Mouse (Mus musculus) myocyte (in vitro differentiated cells): ENCODE measurements around the gene Dpm2. TPM values are rescaled to one million over a fixed set of nuclear protein-coding genes. Genes with fewer than 3 reads are reported as not detected.

Source experiments
- H3K27me3 ChIP-seq: one replicate; pipeline ENCODE4 v1.6.1; 2011; ENCODE audit not compliant: control insufficient read depth, insufficient read depth, insufficient read length
- H3K36me3 ChIP-seq: one replicate; pipeline ENCODE4 v1.6.1; 2011; ENCODE audit not compliant: control insufficient read depth, insufficient read depth
- H3K4me2 ChIP-seq: one replicate; pipeline ENCODE4 v1.6.1; 2011; ENCODE audit warnings: low read depth, control low read depth
- H3K4me3 ChIP-seq: one replicate; pipeline ENCODE4 v1.5.1; 2011; ENCODE audit warnings: mild to moderate bottlenecking, control low read depth, moderate library complexity
- H3K79me2 ChIP-seq: one replicate; pipeline ENCODE4 v1.6.1; 2011; ENCODE audit not compliant: control insufficient read depth, insufficient read depth
- H3ac ChIP-seq: one replicate; pipeline ENCODE4 v1.6.1; 2011; ENCODE audit not compliant: control insufficient read depth, insufficient read length
- CEBPB ChIP-seq: IDR thresholded peaks from 2 replicates; pipeline ENCODE4 v1.6.1; 2011; ENCODE audit warnings: mild to moderate bottlenecking, moderate library complexity; ENCODE audit not compliant: poor library complexity, insufficient read depth, severe bottlenecking
- E2F4 ChIP-seq: IDR thresholded peaks from one replicate; pipeline ENCODE4 v1.6.1; 2011; ENCODE audit warnings: mild to moderate bottlenecking, control low read depth, moderate library complexity; ENCODE audit not compliant: insufficient read depth
- MAX ChIP-seq: IDR thresholded peaks from one replicate; pipeline ENCODE4 v1.6.1; 2011; ENCODE audit warnings: low read depth, mild to moderate bottlenecking, control low read depth
- MYOD1 ChIP-seq, 3 experiments: IDR thresholded peaks; one replicate each; pipeline ENCODE4 v1.6.1; 2011; ENCODE audit warnings: control low read depth in 2 of 3, low read depth in 2 of 3, mild to moderate bottlenecking in 2 of 3, moderate library complexity in 1 of 3; ENCODE audit not compliant: insufficient read length in 2 of 3, control insufficient read depth in 1 of 3
- MYOG ChIP-seq, 3 experiments: IDR thresholded peaks; one replicate each; pipeline ENCODE4 v1.6.1; 2011; ENCODE audit warnings: control low read depth in 2 of 3, low read depth in 2 of 3, mild to moderate bottlenecking in 2 of 3; ENCODE audit not compliant: insufficient read length in 2 of 3, control insufficient read depth in 1 of 3, insufficient read depth in 1 of 3
- POLR2A ChIP-seq: IDR thresholded peaks from one replicate; pipeline ENCODE4 v1.6.1; 2011; ENCODE audit warnings: low read depth, mild to moderate bottlenecking, control low read depth, moderate library complexity; ENCODE audit not compliant: insufficient read length
- POLR2AphosphoS2 ChIP-seq: IDR thresholded peaks from one replicate; pipeline ENCODE4 v1.6.1; 2011; ENCODE audit warnings: low read depth, control low read depth; ENCODE audit not compliant: insufficient read length
- REST ChIP-seq: IDR thresholded peaks from one replicate; pipeline ENCODE4 v1.6.1; 2011; ENCODE audit warnings: mild to moderate bottlenecking, control low read depth, moderate library complexity; ENCODE audit not compliant: insufficient read depth, insufficient read length
- SRF ChIP-seq: IDR thresholded peaks from one replicate; pipeline ENCODE4 v1.6.1; 2011; ENCODE audit warnings: low read depth; ENCODE audit not compliant: control insufficient read depth, insufficient read length
- TCF12 ChIP-seq: IDR thresholded peaks from one replicate; pipeline ENCODE4 v1.6.1; 2011; ENCODE audit warnings: mild to moderate bottlenecking, control low read depth; ENCODE audit not compliant: poor library complexity, insufficient read depth, severe bottlenecking
- TCF3 ChIP-seq: IDR thresholded peaks from one replicate; pipeline ENCODE4 v1.6.1; 2011; ENCODE audit warnings: low read depth, control low read depth; ENCODE audit not compliant: insufficient read length
- USF1 ChIP-seq: IDR thresholded peaks from one replicate; pipeline ENCODE4 v1.6.1; 2011; ENCODE audit warnings: low read depth, mild to moderate bottlenecking, control low read depth, moderate library complexity
- polyA plus RNA-seq: library from polyadenylated mRNA; unstranded; fragments of >200 nt; fragmentation: generic; extraction: Trizol; gene quantifications from one replicate; pipeline ENCODE4 v1.2.1, GENCODE M21; 2012; ENCODE audit warnings: missing spikeins

Dpm2 gene
- polyA plus RNA-seq, 1 experiment = 47.5 TPM

GRCm38 (mm10) chr2:32589213-32589795 lies 18.6 kb downstream of the Dpm2 start:
- H3K36me3 ChIP-seq = peaks cover 6% of the 10 kb centered on the region

GRCm38 (mm10) chr2:32590224-32590623 lies 19.6 kb downstream of the Dpm2 start:
- peaks cover 31% of the 10 kb centered on the region for H3K79me2 ChIP-seq
- H3ac ChIP-seq = no peak overlapping the region
- H3K27me3 ChIP-seq = no peaks in the 10 kb centered on the region
- H3K4me3 ChIP-seq = peak overlapping the region; percentile 84
- TF ChIP-seq POLR2AphosphoS2 = no peak
- TF ChIP-seq TCF12 = no peak
- no peak for TF ChIP-seq CEBPB
- TF ChIP-seq MYOD1 (IDR thresholded peaks at IDR 0.05; ENCODE audit: control insufficient read depth in 1 of 3, insufficient read length in 2 of 3, low read depth in 2 of 3) = no peak
- no peak for TF ChIP-seq E2F4
- H3K4me2 ChIP-seq = peak overlapping the region; percentile 90
- H3K36me3 ChIP-seq = peaks cover 15% of the 10 kb centered on the region

More at GRCm38 (mm10) chr2:32589213-32589795, 18.6 kb downstream of the Dpm2 start:
- Histone ChIP-seq H3K27me3 (no peaks in the 10 kb centered on the region), H3K79me2 (peaks cover 31% of the 10 kb centered on the region), H3K4me3 (peak overlapping the region; percentile 84), H3K4me2 (peak overlapping the region; percentile 90), H3ac (no peak overlapping the region)
- TF ChIP-seq USF1 (peak; percentile 52), CEBPB (no peak), POLR2A (peak; percentile 29), MYOD1 (IDR thresholded peaks at IDR 0.05; ENCODE audit: control insufficient read depth in 1 of 3, insufficient read length in 2 of 3, low read depth in 2 of 3) (peak in 1 of 3 experiments; percentile 16)

- Histone ChIP-seq H3K36me3 (peaks cover 18% of the 10 kb centered on the region), H3K27me3 (no peaks in the 10 kb centered on the region), H3K4me3 (no peak overlapping the region), H3K79me2 (peaks cover 31% of the 10 kb centered on the region), H3ac (no peak overlapping the region), H3K4me2 (no peak overlapping the region)
- TF ChIP-seq POLR2AphosphoS2 = no peak
- TF ChIP-seq CEBPB = no peak
- no peak for TF ChIP-seq E2F4
- TF ChIP-seq USF1 = no peak
- TF ChIP-seq SRF = no peak
- TF ChIP-seq TCF3 = no peak
- no peak for TF ChIP-seq REST
- no peak for TF ChIP-seq POLR2A
These were observed 20.6 kb downstream of the Dpm2 start for GRCm38 (mm10) chr2:32591249-32591648.

GRCm38 (mm10) chr2:32596725-32597124 lies 26.1 kb downstream of the Dpm2 start:
- Histone ChIP-seq H3K27me3 (no peaks in the 10 kb centered on the region), H3ac (no peak overlapping the region), H3K4me3 (no peak overlapping the region), H3K4me2 (no peak overlapping the region), H3K36me3 (peaks cover 22% of the 10 kb centered on the region), H3K79me2 (peaks cover 5% of the 10 kb centered on the region)
- TF ChIP-seq MYOD1 (IDR thresholded peaks at IDR 0.05; ENCODE audit: control insufficient read depth in 1 of 3, insufficient read length in 2 of 3, low read depth in 2 of 3) = no peak
- TF ChIP-seq E2F4 = no peak
- TF ChIP-seq SRF = no peak

- Histone ChIP-seq H3K79me2 (peaks cover 5% of the 10 kb centered on the region), H3K27me3 (no peaks in the 10 kb centered on the region), H3K4me2 (peak overlapping the region; percentile 7), H3ac (no peak overlapping the region), H3K4me3 (no peak overlapping the region), H3K36me3 (peaks cover 22% of the 10 kb centered on the region)
- TF ChIP-seq REST = no peak
- TF ChIP-seq MYOD1 (IDR thresholded peaks at IDR 0.05; ENCODE audit: control insufficient read depth in 1 of 3, insufficient read length in 2 of 3, low read depth in 2 of 3) = no peak
- no peak for TF ChIP-seq CEBPB
- no peak for TF ChIP-seq SRF
- no peak for TF ChIP-seq TCF3
- TF ChIP-seq USF1 = no peak
- TF ChIP-seq TCF12 = no peak
- no peak for TF ChIP-seq POLR2A
- no peak for TF ChIP-seq POLR2AphosphoS2
- TF ChIP-seq MYOG (IDR thresholded peaks at IDR 0.05; ENCODE audit: control insufficient read depth in 1 of 3, insufficient read depth in 1 of 3, insufficient read length in 2 of 3, low read depth in 2 of 3) = no peak
- no peak for TF ChIP-seq MAX
- TF ChIP-seq E2F4 = no peak
These were observed 26.6 kb downstream of the Dpm2 start for GRCm38 (mm10) chr2:32597248-32597647.
